In genomic region chr7:132931560-132932351, GRCm38 (mm10) we compare ENCODE assay signal across 8 mouse cellular contexts. TPM values are rescaled to one million over a fixed set of nuclear protein-coding genes. Genes with fewer than 3 reads are reported as not detected.
DNase-seq lines count a peak whose midpoint lies in the region; ATAC-seq and TF ChIP-seq lines count a peak whose summit lies in the region.

No protein-coding gene starts in this region.

- H3K4me2 ChIP-seq in forebrain, embryonic 11.5 days (ENCODE audit: low read depth, low read length, severe bottlenecking) = peak overlapping the region; percentile 76
- peak overlapping the region; percentile 64 for H3K4me2 ChIP-seq in heart, embryonic 15.5 days
- peak overlapping the region; percentile 70 for H3K4me2 ChIP-seq in lung, embryonic 15.5 days
- peak overlapping the region; percentile 82 for H3K4me2 ChIP-seq in neural tube, embryonic 15.5 days

- H3K9ac ChIP-seq in forebrain, embryonic 11.5 days (ENCODE audit: low read length) = peak overlapping the region; percentile 94
- peak overlapping the region; percentile 97 for H3K9ac ChIP-seq in heart, embryonic 15.5 days
- peak overlapping the region; percentile 87 for H3K9ac ChIP-seq in lung, embryonic 15.5 days
- peak overlapping the region; percentile 81 for H3K9ac ChIP-seq in neural tube, embryonic 15.5 days (replicated peaks)

- TF ChIP-seq POLR2A in brain, embryonic 14.5 days (IDR thresholded peaks at IDR 0.05; ENCODE audit: borderline replicate concordance, extremely low read depth, insufficient read depth, insufficient read length, poor library complexity, severe bottlenecking) = no peak

- H3K4me1 ChIP-seq in E14TG2a.4 (replicated peaks; ENCODE audit: low read depth, low read length) = peaks cover 14% of the 10 kb centered on the region
- peaks cover 3% of the 10 kb centered on the region; the same call in 1 of the 2 replicates for H3K4me1 ChIP-seq in forebrain, embryonic 11.5 days (replicated peaks; ENCODE audit: control insufficient read depth, insufficient read depth, low read length)
- H3K4me1 ChIP-seq in heart, embryonic 15.5 days (replicated peaks) = peaks cover 13% of the 10 kb centered on the region
- peaks cover 11% of the 10 kb centered on the region for H3K4me1 ChIP-seq in lung, embryonic 15.5 days
- peaks cover 23% of the 10 kb centered on the region for H3K4me1 ChIP-seq in neural tube, embryonic 15.5 days

- WGBS in forebrain, embryonic 11.5 days = under 1% methylated on average over 45 of the region's 55 CpGs
- WGBS in heart, embryonic 15.5 days = under 1% methylated on average over 45 of the region's 55 CpGs
- WGBS in lung, embryonic 15.5 days = under 1% methylated on average over 54 of the region's 55 CpGs
- under 1% methylated on average over 53 of the region's 55 CpGs for WGBS in neural tube, embryonic 15.5 days

- no peaks in the 10 kb centered on the region for H3K36me3 ChIP-seq in E14TG2a.4 (ENCODE audit: insufficient read depth, low read length)
- no peaks in the 10 kb centered on the region for H3K36me3 ChIP-seq in forebrain, embryonic 11.5 days (ENCODE audit: control insufficient read depth, insufficient read depth, low read length)
- no peaks in the 10 kb centered on the region for H3K36me3 ChIP-seq in heart, embryonic 15.5 days
- H3K36me3 ChIP-seq in lung, embryonic 15.5 days = no peaks in the 10 kb centered on the region
- H3K36me3 ChIP-seq in neural tube, embryonic 15.5 days = no peaks in the 10 kb centered on the region

- DNase-seq in brain, embryonic 14.5 days (ENCODE audit: low read depth) = peak; percentile 51
- peak; percentile 78 for DNase-seq in forebrain, embryonic 11.5 days (ENCODE audit: low spot score)
- DNase-seq in kidney, postnatal 10 days = peak; percentile 70
- DNase-seq in thymus, postnatal 10 days (ENCODE audit: low spot score in 2 of 2) = peak; percentile 5 to 32

- no peaks in the 10 kb centered on the region for H3K27me3 ChIP-seq in E14TG2a.4 (ENCODE audit: insufficient read depth, low read length)
- H3K27me3 ChIP-seq in forebrain, embryonic 11.5 days (ENCODE audit: control insufficient read depth, insufficient read depth, low read length) = no peaks in the 10 kb centered on the region
- no peaks in the 10 kb centered on the region for H3K27me3 ChIP-seq in heart, embryonic 15.5 days
- no peaks in the 10 kb centered on the region for H3K27me3 ChIP-seq in lung, embryonic 15.5 days
- no peaks in the 10 kb centered on the region for H3K27me3 ChIP-seq in neural tube, embryonic 15.5 days (replicated peaks)

- no peak for ATAC-seq in forebrain, embryonic 11.5 days (replicated peaks; ENCODE audit: low FRiP score)
- ATAC-seq in heart, embryonic 15.5 days (replicated peaks; ENCODE audit: insufficient number of reproducible peaks, insufficient read depth, low FRiP score, low read depth) = no peak; the same call in 1 of the 2 replicates
- ATAC-seq in lung, embryonic 15.5 days (ENCODE audit: borderline replicate concordance, extremely low read depth, low FRiP score, low TSS enrichment) = no peak
- peak; percentile 69 for ATAC-seq in neural tube, embryonic 15.5 days (ENCODE audit: low FRiP score)

- no peaks in the 10 kb centered on the region for H3K9me3 ChIP-seq in E14TG2a.4 (ENCODE audit: low read length)
- no peaks in the 10 kb centered on the region for H3K9me3 ChIP-seq in forebrain, embryonic 11.5 days (ENCODE audit: control insufficient read depth, low read length)
- no peaks in the 10 kb centered on the region for H3K9me3 ChIP-seq in heart, embryonic 15.5 days (replicated peaks)
- H3K9me3 ChIP-seq in lung, embryonic 15.5 days = no peaks in the 10 kb centered on the region
- H3K9me3 ChIP-seq in neural tube, embryonic 15.5 days (replicated peaks) = no peaks in the 10 kb centered on the region

- peak overlapping the region; percentile 90 for H3K27ac ChIP-seq in forebrain, embryonic 11.5 days (ENCODE audit: low read depth, low read length)
- peak overlapping the region; percentile 98 for H3K27ac ChIP-seq in heart, embryonic 15.5 days
- peak overlapping the region; percentile 98 for H3K27ac ChIP-seq in lung, embryonic 15.5 days
- H3K27ac ChIP-seq in neural tube, embryonic 15.5 days (replicated peaks) = peak overlapping the region; percentile 91

- peak overlapping the region; percentile 92 for H3K4me3 ChIP-seq in E14TG2a.4 (replicated peaks; ENCODE audit: low read length)
- H3K4me3 ChIP-seq in forebrain, embryonic 11.5 days (ENCODE audit: low read depth, low read length) = peak overlapping the region; percentile 97
- H3K4me3 ChIP-seq in heart, embryonic 15.5 days = peak overlapping the region; percentile 89
- H3K4me3 ChIP-seq in lung, embryonic 15.5 days = peak overlapping the region; percentile 88
- peak overlapping the region; percentile 78 for H3K4me3 ChIP-seq in neural tube, embryonic 15.5 days (replicated peaks)

- no peak for TF ChIP-seq CTCF in E14TG2a.4 (conservative IDR thresholded peaks at IDR 0.05; ENCODE audit: low read length)
- no peak for TF ChIP-seq CTCF in brain, embryonic 14.5 days (IDR thresholded peaks at IDR 0.05; ENCODE audit: borderline replicate concordance, extremely low read depth, insufficient read depth, insufficient read length)

RNA-seq across cellular contexts. Expression of gene Zranb1, which starts 0.8 kb away (rescaled TPM):
- polyA plus RNA-seq in brain, embryonic 14.5 days (2012; rRNA removed) = 27.1 and 31.3 TPM in 2 replicates
- polyA plus RNA-seq in forebrain, embryonic 11.5 days (2014; fragmentation: Nextera tagmentation; extraction: Ambion mirVana) = 18.0 and 18.1 TPM in 2 replicates
- 8.4 and 9.3 TPM in 2 replicates for polyA plus RNA-seq in heart, embryonic 15.5 days (2015; fragmentation: Nextera tagmentation; extraction: Ambion mirVana)
- polyA plus RNA-seq in lung, embryonic 15.5 days (2015; fragmentation: Nextera tagmentation; extraction: Ambion mirVana) = 10.8 and 11.9 TPM in 2 replicates
- polyA plus RNA-seq in neural tube, embryonic 15.5 days (2015; fragmentation: Nextera tagmentation; extraction: Ambion mirVana) = 19.6 and 20.5 TPM in 2 replicates

Comparison
In these comparisons a context has a peak if more than half of its experiments do, and no peak if none do; other contexts are left out.
1. DNase-seq: peak in every context shown above with its lines; median percentile 78 in forebrain, embryonic 11.5 days; 70 in kidney, postnatal 10 days; 51 in brain, embryonic 14.5 days; 18 in thymus, postnatal 10 days.